Mouse (Mus musculus): ENCODE data around the gene Kif6. TPM values are rescaled to one million over a fixed set of nuclear protein-coding genes. Genes with fewer than 3 reads are reported as not detected.

Gene Kif6
- polyA plus RNA-seq, 1 experiment from 2014 or later = 2.7 TPM

GRCm38 (mm10) chr17:49865604-49866003 lies 250.7 kb downstream of the Kif6 start:
- no peak overlapping the region for H3K9ac ChIP-seq (replicated peaks; ENCODE audit: low read depth, low read length)
- peaks cover 13% of the 10 kb centered on the region; the same call in 1 of the 2 replicates for H3K4me1 ChIP-seq (ENCODE audit: control insufficient read depth, insufficient read depth, low read length)
- H3K9me3 ChIP-seq (ENCODE audit: control insufficient read depth, low read depth, low read length) = no peaks in the 10 kb centered on the region
- no peak for ATAC-seq (ENCODE audit: insufficient number of reproducible peaks, insufficient read depth, low FRiP score, low read depth)
- no peak overlapping the region for H3K4me2 ChIP-seq (replicated peaks; ENCODE audit: low read depth, low read length)
- H3K27ac ChIP-seq (ENCODE audit: low read length) = no peak overlapping the region
- H3K27me3 ChIP-seq (ENCODE audit: control insufficient read depth, insufficient read depth, low read length) = no peaks in the 10 kb centered on the region
- 90% methylated on average over 2 of the region's 2 CpGs for WGBS
- H3K4me3 ChIP-seq (ENCODE audit: low read depth, low read length) = no peak overlapping the region
- no peaks in the 10 kb centered on the region for H3K36me3 ChIP-seq (ENCODE audit: control insufficient read depth, insufficient read depth, low read length)

GRCm38 (mm10) chr17:49866653-49867215 lies 251.8 kb downstream of the Kif6 start:
- 56% methylated on average over 8 of the region's 8 CpGs for WGBS
- no peaks in the 10 kb centered on the region for H3K36me3 ChIP-seq (ENCODE audit: control insufficient read depth, insufficient read depth, low read length)
- H3K9ac ChIP-seq (replicated peaks; ENCODE audit: low read depth, low read length) = no peak overlapping the region
- no peak overlapping the region for H3K4me3 ChIP-seq (ENCODE audit: low read depth, low read length)
- H3K4me2 ChIP-seq (replicated peaks; ENCODE audit: low read depth, low read length) = no peak overlapping the region
- no peak for ATAC-seq (ENCODE audit: insufficient number of reproducible peaks, insufficient read depth, low FRiP score, low read depth)
- peaks cover 13% of the 10 kb centered on the region; the same call in 1 of the 2 replicates for H3K4me1 ChIP-seq (ENCODE audit: control insufficient read depth, insufficient read depth, low read length)
- no peaks in the 10 kb centered on the region for H3K27me3 ChIP-seq (ENCODE audit: control insufficient read depth, insufficient read depth, low read length)
- H3K27ac ChIP-seq (ENCODE audit: low read length) = no peak overlapping the region; the same call in 1 of the 2 replicates
- no peaks in the 10 kb centered on the region for H3K9me3 ChIP-seq (ENCODE audit: control insufficient read depth, low read depth, low read length)

DNA sequence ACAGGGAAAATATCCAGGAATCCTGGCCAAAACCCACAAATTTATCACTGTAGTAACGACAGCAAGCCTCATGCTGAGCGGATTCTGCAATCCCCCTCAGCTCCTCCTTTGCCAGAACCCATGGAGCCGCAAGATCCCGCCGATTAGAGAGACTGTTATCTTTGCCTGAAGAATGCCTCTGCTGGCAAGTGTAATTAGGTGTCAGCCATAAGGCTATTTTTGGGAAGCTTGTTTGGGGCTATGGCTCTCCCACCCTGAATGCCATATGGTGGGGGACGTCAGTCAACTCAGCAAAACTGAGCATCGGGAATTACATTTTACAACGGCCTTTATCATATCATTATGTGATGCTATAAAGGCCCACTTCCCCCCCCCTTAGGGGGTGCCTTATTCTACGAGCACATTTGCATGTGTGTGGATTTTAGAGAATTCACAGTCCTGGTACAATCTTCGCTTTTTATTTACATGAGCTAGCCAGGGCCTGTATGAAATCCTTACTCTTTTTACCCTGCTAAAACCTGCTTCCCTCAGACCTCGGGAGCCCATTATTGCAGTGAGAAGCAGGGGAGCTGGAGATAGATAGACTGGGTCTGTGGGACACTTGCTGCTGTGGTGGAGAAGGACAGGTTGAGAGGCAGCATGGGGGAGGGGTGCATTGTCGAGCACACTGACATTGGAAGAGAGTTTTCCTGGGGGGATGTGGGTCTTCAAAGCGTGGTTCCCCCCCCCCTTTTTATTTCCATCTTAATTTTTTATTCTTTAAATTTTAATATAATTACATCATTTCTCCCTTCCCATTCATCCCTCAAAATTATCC lies 252.6 kb downstream of the Kif6 start:
- no peak overlapping the region for H3K27ac ChIP-seq (ENCODE audit: low read length)
- 27% methylated on average over 13 of the region's 13 CpGs for WGBS
- no peak overlapping the region for H3K9ac ChIP-seq (replicated peaks; ENCODE audit: low read depth, low read length)
- peaks cover 13% of the 10 kb centered on the region; the same call in 1 of the 2 replicates for H3K4me1 ChIP-seq (ENCODE audit: control insufficient read depth, insufficient read depth, low read length)
- ATAC-seq (ENCODE audit: insufficient number of reproducible peaks, insufficient read depth, low FRiP score, low read depth) = no peak
- no peak overlapping the region for H3K4me2 ChIP-seq (replicated peaks; ENCODE audit: low read depth, low read length)
- H3K9me3 ChIP-seq (ENCODE audit: control insufficient read depth, low read depth, low read length) = no peaks in the 10 kb centered on the region
- no peaks in the 10 kb centered on the region for H3K27me3 ChIP-seq (ENCODE audit: control insufficient read depth, insufficient read depth, low read length)
- H3K36me3 ChIP-seq (ENCODE audit: control insufficient read depth, insufficient read depth, low read length) = no peaks in the 10 kb centered on the region
- no peak overlapping the region for H3K4me3 ChIP-seq (ENCODE audit: low read depth, low read length)

GRCm38 (mm10) chr17:49869246-49869645 lies 254.3 kb downstream of the Kif6 start:
- H3K9ac ChIP-seq (replicated peaks; ENCODE audit: low read depth, low read length) = no peak overlapping the region
- no peak overlapping the region for H3K4me2 ChIP-seq (replicated peaks; ENCODE audit: low read depth, low read length)
- no peaks in the 10 kb centered on the region for H3K36me3 ChIP-seq (ENCODE audit: control insufficient read depth, insufficient read depth, low read length)
- no peak overlapping the region for H3K4me3 ChIP-seq (ENCODE audit: low read depth, low read length)
- ATAC-seq (ENCODE audit: insufficient number of reproducible peaks, insufficient read depth, low FRiP score, low read depth) = no peak
- no peaks in the 10 kb centered on the region for H3K27me3 ChIP-seq (ENCODE audit: control insufficient read depth, insufficient read depth, low read length)
- WGBS = 72% methylated on average over 9 of the region's 9 CpGs
- 0 out of 2 replicates have a peak, but pooled peaks cover 5% of the 10 kb centered on the region for H3K4me1 ChIP-seq (ENCODE audit: control insufficient read depth, insufficient read depth, low read length)
- H3K9me3 ChIP-seq (ENCODE audit: control insufficient read depth, low read depth, low read length) = no peaks in the 10 kb centered on the region
- no peak overlapping the region for H3K27ac ChIP-seq (ENCODE audit: low read length)

DNA sequence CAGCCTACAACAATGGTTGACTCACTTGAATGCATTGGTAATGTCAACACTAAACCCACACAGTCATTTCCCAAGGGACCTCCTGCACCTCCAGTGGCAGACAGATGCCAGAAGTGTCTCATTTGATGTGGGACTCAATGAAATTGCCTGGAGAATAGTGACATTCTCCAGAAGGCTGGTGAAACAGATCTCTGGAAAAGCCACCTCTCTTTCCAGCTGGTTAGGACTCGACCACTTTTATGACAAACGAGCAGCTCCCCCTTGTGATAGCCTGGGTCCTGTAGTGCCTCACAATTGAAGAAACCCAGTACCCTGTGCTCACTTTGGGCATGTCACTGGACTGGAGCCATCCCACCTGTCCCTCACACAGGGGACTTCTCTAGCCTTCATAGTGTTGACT lies 257.4 kb downstream of the Kif6 start:
- no peak for ATAC-seq (ENCODE audit: insufficient number of reproducible peaks, insufficient read depth, low FRiP score, low read depth)

GRCm38 (mm10) chr17:49874746-49875145 lies 259.8 kb downstream of the Kif6 start:
- ATAC-seq (ENCODE audit: insufficient number of reproducible peaks, insufficient read depth, low FRiP score, low read depth) = no peak
- no peak overlapping the region for H3K4me3 ChIP-seq (ENCODE audit: low read depth, low read length)
- H3K36me3 ChIP-seq (ENCODE audit: control insufficient read depth, insufficient read depth, low read length) = no peaks in the 10 kb centered on the region
- WGBS = 71% methylated on average over 5 of the region's 5 CpGs
- H3K4me2 ChIP-seq (replicated peaks; ENCODE audit: low read depth, low read length) = no peak overlapping the region
- no peaks in the 10 kb centered on the region for H3K9me3 ChIP-seq (ENCODE audit: control insufficient read depth, low read depth, low read length)
- no peaks in the 10 kb centered on the region for H3K27me3 ChIP-seq (ENCODE audit: control insufficient read depth, insufficient read depth, low read length)
- H3K9ac ChIP-seq (replicated peaks; ENCODE audit: low read depth, low read length) = no peak overlapping the region
- H3K27ac ChIP-seq (ENCODE audit: low read length) = no peak overlapping the region
- H3K4me1 ChIP-seq (ENCODE audit: control insufficient read depth, insufficient read depth, low read length) = peaks cover 5% of the 10 kb centered on the region; the same call in 1 of the 2 replicates

More for the DNA sequence above, 257.4 kb downstream of the Kif6 start:
- Histone ChIP-seq H3K9ac (replicated peaks; ENCODE audit: low read depth, low read length) (no peak overlapping the region), H3K27me3 (ENCODE audit: control insufficient read depth, insufficient read depth, low read length) (no peaks in the 10 kb centered on the region), H3K27ac (ENCODE audit: low read length) (no peak overlapping the region), H3K9me3 (ENCODE audit: control insufficient read depth, low read depth, low read length) (no peaks in the 10 kb centered on the region), H3K4me3 (ENCODE audit: low read depth, low read length) (no peak overlapping the region), H3K4me2 (replicated peaks; ENCODE audit: low read depth, low read length) (no peak overlapping the region), H3K36me3 (ENCODE audit: control insufficient read depth, insufficient read depth, low read length) (no peaks in the 10 kb centered on the region), H3K4me1 (ENCODE audit: control insufficient read depth, insufficient read depth, low read length) (peaks cover 5% of the 10 kb centered on the region; the same call in 1 of the 2 replicates)
- 20% methylated on average over 2 of the region's 2 CpGs for WGBS

DNA sequence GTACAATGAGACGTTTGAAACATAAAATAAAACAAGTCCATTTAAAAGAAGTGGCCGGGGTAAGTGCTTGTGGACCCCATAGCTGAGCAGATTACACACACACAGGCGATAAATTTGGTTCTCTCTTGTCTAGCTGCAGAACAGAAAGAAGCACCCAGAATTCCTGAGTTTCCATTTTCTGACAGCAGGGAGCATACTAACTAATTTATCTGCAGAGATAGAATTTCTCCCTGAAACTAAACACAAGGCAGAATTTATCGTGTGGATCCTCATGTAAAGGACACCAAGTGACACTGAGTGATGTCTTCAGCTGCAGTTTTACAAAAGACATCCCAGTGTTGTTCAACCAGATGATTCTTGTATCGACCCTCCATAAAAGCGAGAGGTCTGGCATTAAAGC lies 260.5 kb downstream of the Kif6 start:
- Histone ChIP-seq H3K27me3 (ENCODE audit: control insufficient read depth, insufficient read depth, low read length) (no peaks in the 10 kb centered on the region), H3K9me3 (ENCODE audit: control insufficient read depth, low read depth, low read length) (no peaks in the 10 kb centered on the region), H3K27ac (ENCODE audit: low read length) (no peak overlapping the region), H3K4me1 (ENCODE audit: control insufficient read depth, insufficient read depth, low read length) (peaks cover 5% of the 10 kb centered on the region; the same call in 1 of the 2 replicates), H3K9ac (replicated peaks; ENCODE audit: low read depth, low read length) (no peak overlapping the region), H3K36me3 (ENCODE audit: control insufficient read depth, insufficient read depth, low read length) (no peaks in the 10 kb centered on the region), H3K4me2 (replicated peaks; ENCODE audit: low read depth, low read length) (no peak overlapping the region), H3K4me3 (ENCODE audit: low read depth, low read length) (no peak overlapping the region)
- 37% methylated on average over 6 of the region's 6 CpGs for WGBS
- ATAC-seq (ENCODE audit: insufficient number of reproducible peaks, insufficient read depth, low FRiP score, low read depth) = no peak

DNA sequence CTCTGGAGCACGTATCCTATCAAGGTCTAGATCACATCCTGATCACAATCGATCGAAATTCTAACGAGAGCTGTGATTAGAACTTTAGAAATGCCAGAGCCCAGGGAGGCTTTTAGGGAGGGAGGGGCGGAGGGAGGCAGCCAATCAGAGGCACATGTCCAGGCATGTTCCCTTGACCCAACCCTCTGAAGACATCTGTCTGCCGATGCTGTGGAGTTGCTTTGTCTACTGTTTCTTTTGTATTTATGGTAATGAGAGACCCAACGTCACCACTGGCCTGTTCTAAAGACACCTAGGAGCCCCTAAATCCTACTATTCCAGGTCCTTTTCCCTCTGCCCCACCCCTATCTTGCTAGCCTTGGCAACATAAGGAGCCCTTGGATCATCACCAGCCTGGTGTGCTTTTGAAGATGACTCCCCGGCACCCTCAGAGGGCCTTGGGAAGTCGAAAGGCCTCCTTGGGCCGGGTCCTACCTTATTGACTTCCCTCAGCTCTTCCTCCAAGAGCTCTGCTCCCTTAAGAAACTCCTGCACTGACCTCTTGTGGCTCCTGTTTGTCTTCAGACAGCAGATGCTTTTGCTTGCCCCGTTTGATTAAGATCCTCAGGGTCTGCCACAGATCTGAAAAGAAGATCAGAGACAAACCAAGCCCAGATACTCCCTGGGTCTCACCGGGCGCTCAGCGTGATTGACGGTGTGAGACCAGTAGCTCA lies 261.2 kb downstream of the Kif6 start:
- Histone ChIP-seq H3K36me3 (ENCODE audit: control insufficient read depth, insufficient read depth, low read length) (no peaks in the 10 kb centered on the region), H3K4me2 (replicated peaks; ENCODE audit: low read depth, low read length) (no peak overlapping the region), H3K4me1 (ENCODE audit: control insufficient read depth, insufficient read depth, low read length) (peaks cover 5% of the 10 kb centered on the region; the same call in 1 of the 2 replicates), H3K4me3 (ENCODE audit: low read depth, low read length) (no peak overlapping the region), H3K27ac (ENCODE audit: low read length) (no peak overlapping the region), H3K9ac (replicated peaks; ENCODE audit: low read depth, low read length) (no peak overlapping the region), H3K9me3 (ENCODE audit: control insufficient read depth, low read depth, low read length) (no peaks in the 10 kb centered on the region), H3K27me3 (ENCODE audit: control insufficient read depth, insufficient read depth, low read length) (no peaks in the 10 kb centered on the region)
- no peak for ATAC-seq (ENCODE audit: insufficient number of reproducible peaks, insufficient read depth, low FRiP score, low read depth)
- WGBS = 46% methylated on average over 15 of the region's 15 CpGs
